Mouse (Mus musculus) heart, adult 8-10 months (tissue): Measurements from ENCODE around the gene Rnf208. TPM values are rescaled to one million over a fixed set of nuclear protein-coding genes. Genes with fewer than 3 reads are reported as not detected.

Experiments
- DNase-seq: peaks from one replicate; pipeline ENCODE4 v3.0.0; 2022; ENCODE audit warnings: low spot score
- total RNA-seq, 4 experiments: library from RNA; stranded (reverse); gene quantifications; 2 replicates each; pipeline ENCODE4 v1.2.4; 2022

The Rnf208 gene
- 1 to 10 TPM in 2 of 4 experiments, under 1 TPM in 2; 0.53 to 1.7 (median 1.2) TPM for total RNA-seq

DNA sequence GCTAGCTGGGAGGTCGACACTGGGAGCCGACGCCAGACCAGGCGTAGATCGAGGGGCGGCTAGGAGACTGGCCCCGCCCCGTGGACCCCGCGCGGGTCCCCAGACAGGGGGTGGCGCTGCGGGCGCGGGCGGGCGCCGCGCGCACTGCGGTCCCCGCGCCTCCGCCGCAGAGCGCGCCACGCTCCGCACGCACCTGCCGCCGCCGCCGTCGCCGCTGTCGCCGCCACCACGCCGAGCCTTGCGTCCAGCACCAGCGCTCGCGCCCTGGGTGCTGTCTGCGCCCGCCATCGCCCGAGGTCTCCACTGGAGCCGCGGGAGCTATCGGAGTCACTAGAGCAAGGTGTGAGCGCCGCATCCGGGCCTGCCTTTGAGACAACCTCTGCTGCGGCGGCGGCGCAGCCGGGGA, at the start of gene Rnf208, which contains the start of gene Cysrt1:
Rnf208 (plus strand) TSS at position 155 of the 406 bp plus-strand sequence.
Cysrt1 (minus strand) TSS at position 352 of the 406 bp plus-strand sequence.
- DNase-seq, result no peak

DNA sequence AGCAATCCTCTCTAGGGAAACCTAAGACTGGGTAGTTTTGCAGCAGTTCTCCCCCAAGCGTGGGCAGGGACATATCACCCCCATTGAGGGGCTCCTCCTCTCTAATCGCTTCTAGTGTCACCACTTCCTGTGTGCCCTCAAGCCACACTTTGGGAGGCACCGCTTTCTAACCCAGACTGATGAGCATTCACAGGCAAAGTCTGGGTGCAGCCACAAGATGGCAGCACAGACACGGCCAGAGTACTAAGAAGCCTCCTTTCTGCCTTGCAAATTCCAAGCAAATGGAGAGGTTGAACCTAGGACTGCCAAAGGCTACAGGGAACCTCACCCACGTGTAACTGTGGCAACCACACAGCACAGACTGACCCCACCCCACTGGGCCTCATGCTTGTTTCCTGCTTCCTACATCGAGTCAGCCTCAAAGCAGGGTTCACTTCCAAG, 48.7 kb upstream of the Rnf208 start:
- DNase-seq, result peak; percentile 87

DNA sequence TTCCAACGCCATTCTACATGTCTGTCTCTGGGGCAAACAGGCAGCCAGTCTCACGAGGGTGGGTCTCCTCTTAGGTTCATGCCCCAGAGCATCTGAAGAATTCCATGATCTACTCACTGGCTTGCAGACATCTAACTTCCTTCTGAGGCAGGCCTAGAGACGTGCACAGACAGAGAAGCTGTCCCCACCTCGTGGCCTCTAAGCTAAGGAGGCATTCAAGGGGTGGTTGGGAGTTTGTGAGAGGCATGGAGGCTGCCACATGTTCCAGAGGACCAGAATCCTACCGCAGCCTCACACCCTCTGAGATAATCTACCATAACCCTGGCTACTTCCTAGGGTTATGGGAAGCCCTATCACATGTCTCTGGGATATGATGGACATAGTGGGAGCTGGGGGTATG, 48.0 kb upstream of the Rnf208 start:
- DNase-seq, result no peak

DNA sequence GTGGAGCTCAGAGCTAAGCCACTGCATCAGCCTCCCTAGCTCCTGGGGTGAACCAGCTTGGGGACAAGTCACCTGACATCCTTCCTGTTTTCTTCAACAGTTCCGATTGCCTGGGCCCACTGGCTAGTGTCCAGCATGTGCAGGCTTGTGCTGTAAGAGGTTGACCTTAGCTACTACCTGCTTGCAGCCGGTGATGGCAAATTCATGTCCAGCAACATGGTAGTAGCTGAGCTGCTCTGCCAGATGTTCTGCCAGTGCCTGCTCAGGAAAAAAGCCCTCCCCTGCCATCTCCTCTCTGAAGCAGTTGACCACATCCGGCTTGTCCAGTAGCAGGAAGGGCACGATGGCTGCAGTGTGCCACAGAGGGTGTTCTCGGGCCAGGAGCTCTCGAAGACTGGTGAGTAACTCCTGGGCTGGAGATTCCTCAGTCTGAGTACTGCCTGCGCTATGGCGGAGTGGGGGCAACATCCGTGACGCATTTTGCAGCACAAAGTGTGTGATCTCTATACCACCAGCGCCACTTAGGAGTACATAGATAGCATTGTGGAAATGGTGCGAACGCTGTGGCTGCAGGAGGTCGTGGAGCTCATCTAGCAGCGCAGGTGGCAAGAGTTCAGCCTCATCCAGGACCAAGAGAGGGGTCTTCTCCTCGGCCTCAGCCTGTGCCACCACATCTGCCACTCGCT, 47.4 kb upstream of the Rnf208 start:
- DNase-seq, result peak; percentile 38

DNA sequence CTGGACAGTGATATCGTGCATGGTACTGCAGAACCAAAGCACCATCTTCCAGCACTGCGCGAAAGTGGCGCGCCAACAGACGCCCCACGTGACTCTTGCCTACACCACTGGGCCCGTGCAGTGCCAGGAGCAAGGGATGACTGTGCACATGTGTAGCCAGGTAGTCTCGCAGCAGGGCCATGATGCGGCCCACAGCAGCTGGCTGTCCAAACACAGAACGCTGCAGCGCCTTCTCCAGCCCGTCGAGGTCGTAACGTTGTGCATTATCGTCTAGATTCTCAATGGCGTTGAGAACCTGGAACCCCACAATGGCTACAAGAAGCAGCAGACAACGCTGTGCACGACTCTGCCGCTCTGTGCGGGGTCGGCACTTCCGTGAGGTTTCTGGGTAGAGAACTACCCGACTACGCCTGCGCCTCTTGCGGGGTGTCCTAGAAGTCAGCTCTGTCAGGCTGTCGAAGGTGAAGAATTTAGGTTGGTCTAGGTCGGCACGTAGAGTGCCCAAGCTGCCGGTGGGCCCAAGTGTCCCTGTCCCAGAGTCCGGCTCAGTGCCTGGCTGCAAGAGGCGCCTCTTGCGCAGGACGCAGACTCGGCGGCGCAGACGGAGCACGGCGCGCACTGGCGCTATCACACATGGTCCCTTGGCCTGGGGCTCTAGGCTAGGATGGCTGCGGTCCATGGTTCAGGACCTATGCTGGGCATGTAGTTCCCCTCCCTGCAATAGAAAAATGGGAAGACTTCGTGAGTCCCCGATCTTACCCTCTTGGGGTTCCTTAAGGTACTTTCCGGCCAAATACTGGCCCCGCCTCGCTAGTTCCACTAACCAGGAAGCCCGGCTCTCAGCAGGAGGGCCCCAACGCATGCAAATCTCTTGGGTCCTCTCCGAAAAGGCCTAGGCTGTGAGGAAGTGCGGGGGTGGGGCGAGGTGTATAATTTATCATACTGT, 46.6 kb upstream of the Rnf208 start:
- peak; percentile 82 for DNase-seq

GRCm38 (mm10) chr2:25196172-25196954, 45.7 kb upstream of the Rnf208 start, which contains the start of gene Tor4a:
Gene Tor4a, minus strand, starts transcription at chr2:25196886.
- peak; percentile 94 for DNase-seq

GRCm38 (mm10) chr2:25197191-25197590, 44.9 kb upstream of the Rnf208 start:
- DNase-seq, result peak; percentile 30

DNA sequence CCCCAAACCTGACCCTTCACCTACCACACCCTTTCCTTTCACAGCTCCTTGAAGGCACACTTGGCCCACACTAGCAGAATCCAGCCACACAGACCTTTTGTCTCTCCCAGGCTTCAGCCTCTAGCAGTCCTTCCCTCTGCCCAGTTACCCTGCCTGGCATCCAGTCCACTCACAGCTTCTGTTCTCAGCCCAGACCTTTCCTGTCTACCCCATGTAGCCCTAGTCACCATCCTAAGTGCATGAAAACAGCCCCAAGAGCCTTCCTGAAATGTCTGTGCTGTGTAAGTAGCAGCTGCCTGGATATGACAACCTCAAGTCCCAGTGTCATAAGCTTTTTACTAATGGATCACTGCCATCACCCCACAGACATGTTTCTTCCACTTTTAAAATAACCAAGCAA, 44.1 kb upstream of the Rnf208 start:
- DNase-seq, result no peak

DNA sequence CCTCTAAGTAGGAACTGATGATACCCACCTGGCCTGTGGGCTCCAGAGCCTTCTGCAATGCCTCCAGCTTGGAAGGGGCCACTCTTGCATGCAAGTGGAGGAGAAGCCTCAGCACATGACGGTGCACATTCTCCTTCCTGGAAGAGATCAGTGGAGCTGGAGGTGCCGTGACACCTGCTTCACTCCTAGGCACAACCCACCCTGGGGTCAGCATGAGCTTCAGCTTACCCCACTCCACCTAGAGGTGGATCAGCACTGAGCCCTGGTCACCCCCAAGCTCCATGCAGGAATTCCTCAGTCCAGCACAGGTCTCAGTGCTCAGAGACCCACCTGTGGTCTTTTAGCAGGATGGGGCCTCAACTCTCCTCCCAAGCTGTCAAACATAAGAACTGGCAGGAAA, 41.4 kb upstream of the Rnf208 start:
- no peak for DNase-seq

- no peak for DNase-seq
Measured at GRCm38 (mm10) chr2:25203631-25204214, 38.3 kb upstream of the Rnf208 start.

GRCm38 (mm10) chr2:25207593-25207992, 34.5 kb upstream of the Rnf208 start:
- no peak for DNase-seq

DNA sequence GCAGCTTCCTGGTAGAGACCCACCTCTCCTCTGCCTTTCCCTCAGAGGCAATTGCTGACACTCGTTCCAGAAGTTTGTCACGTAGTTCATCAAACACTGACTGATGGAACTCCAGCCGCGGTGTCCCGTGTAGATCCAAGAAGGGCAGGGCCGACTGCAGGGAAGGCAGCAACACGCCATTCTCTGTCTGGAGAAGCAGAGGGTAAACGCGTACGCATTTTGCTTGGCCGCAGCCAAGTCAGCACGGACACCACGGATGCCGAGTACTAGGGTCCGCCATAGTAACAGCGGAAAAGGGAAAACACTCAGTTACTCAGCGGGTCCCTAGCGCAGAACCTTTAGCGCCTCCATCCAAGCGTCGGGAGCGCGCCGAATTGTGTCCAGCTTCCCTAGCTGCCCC, 31.4 kb upstream of the Rnf208 start:
- DNase-seq, result no peak

DNA sequence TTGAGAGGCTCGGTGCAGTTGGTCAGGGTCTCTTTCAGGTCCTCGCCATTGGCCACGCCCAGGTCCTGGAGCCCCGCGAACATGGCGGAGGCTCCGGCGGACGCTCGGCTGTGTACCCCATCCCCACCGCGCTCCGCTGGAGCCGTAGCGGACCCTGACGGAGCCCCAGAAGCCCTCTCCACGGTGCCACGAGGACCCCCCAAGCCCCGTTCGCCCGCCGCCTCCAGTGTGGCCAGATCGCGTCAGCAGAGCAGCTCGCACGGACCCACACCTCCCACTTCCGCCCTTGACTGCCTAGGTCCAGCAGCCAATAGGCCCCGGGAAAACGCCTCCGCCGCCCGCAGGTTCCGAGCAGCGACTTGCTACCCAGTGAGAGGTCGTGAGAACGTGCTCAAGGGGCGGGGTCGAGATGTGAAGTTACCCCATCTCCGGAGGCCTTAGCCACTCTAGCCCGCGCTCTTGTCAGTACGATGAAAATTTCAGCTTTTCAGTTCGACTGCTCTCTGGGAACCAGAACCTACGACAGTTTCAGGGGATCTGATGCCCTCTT, 30.9 kb upstream of the Rnf208 start, which contains the start of gene Nelfb:
Nelfb (minus strand) TSS at position 369 of the 550 bp plus-strand sequence.
- DNase-seq, result peak; percentile 90

DNA sequence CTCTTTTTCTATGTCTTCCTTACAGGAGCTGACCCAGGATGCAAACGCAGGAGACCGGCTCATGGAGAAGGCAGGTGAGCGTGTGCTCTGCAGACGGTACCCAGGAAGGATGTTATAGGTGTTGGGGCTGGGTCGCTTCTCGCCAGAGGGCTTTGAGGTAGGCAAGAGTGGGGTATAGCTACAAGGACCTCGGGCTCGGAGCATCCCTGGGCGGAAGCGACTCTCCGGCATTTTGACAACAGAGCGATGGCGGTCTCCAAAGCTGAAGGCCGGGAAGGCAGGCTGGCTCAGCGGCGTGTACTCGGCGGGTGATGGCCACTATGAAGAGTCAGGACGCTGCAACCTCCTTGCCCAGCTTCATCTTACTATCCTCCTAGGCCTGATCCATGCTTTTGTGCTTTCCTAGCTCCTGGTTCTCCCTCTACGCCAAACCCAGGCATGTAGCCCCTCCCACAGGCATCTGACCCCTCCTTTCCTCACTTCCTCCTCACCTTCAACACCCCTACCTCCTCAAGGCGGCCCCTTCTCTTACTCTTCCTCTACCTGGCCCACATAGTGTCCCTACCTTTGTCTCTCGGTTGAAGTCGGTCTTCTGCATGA, 28.7 kb upstream of the Rnf208 start:
- DNase-seq, result no peak

DNA sequence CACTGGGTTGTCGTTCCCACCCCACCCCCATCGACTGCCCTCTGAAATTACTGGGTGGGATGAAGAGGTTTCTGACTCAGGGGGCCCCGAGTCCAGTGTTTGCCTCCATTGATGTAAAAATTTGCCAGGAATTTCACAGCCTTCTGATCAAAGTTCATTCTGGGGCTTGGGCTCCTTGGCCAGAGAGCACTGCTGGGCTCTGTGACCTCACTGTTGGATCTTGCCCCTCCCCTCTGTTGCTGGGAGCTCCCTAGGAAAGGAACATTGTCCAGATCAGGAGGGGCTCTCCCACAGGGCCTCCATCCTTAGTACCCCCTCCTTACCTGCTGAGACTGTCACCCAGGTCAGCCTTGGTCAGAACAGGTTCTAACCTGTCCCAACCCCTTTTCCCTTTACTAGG, 27.6 kb upstream of the Rnf208 start, which contains the start of gene Stpg3:
Stpg3 (minus strand) TSS at position 194 of the 400 bp plus-strand sequence.
- no peak for DNase-seq

DNA sequence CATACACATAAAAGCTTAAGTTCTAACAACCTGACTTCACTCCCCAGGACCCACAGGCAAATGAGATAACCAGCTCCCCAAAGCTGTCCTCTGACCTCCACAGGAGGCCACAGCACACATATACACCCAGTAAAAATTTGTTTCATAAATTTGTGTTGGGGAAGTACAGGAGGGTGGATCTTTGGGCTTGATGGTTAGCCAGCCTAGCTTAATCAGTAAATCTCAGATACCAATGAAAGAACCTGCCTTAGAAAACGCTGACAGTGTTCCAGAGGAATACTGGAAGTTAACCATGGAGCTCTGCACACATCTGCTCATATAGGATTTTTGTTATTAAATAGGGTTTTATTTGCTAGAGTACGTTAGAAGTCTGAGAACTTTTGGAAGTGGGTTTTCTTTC, 24.4 kb upstream of the Rnf208 start:
- DNase-seq, result no peak

- no peak for DNase-seq
Measured at GRCm38 (mm10) chr2:25218445-25218844, 23.6 kb upstream of the Rnf208 start, which contains the start of gene Fam166a. Gene Fam166a, plus strand, starts transcription at chr2:25218745.

GRCm38 (mm10) chr2:25221331-25221772, 20.7 kb upstream of the Rnf208 start:
- DNase-seq, result no peak

DNA sequence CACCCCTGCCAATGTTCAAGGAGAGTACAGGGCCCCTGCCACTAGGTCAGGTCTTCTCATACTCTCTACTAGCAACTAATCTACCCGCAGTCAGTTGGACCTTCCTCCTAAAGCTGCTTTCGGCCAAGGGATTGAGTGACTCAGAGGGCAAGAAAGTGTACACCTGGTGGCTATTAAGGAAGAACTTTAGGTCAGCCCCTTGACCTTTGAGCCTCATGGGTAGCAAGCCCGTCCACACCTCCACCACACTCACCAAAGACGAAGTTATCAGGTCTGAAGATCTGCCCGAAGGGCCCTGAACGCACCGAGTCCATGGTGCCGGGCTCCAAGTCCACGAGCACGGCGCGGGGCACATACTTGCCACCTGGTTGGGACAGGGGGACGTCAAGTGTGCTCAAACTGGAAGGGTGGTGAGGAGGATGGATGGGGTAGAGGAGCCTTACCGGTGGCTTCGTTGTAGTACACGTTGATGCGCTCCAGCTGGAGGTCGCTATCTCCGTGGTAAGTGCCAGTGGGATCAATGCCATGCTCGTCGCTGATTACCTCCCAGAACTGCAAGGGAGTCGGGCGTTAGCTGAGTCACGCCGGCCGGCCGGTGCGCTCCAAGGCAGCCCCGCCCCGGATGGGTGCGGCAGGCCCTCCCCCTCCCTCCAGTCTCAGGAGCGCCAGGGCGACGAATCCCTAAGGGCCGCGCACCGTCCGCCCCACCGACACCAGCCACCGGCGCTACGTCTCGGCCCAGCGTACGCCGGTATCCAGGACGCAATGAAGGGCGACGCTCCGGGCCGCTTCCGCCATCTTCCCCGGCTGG, 18.2 kb upstream of the Rnf208 start:
- peak; percentile 80 for DNase-seq

- DNase-seq, result no peak
Measured at GRCm38 (mm10) chr2:25224492-25224765, 17.6 kb upstream of the Rnf208 start, which contains the start of gene Tubb4b. Gene Tubb4b, minus strand, starts transcription at chr2:25224702.
